Mouse (Mus musculus): ENCODE results near the gene Cxcr5.

GRCm38 (mm10) chr9:44599616-44600015 lies 37.9 kb upstream of the Cxcr5 start:
- TF ChIP-seq GATA1 (IDR thresholded peaks at IDR 0.05; ENCODE audit: low read length): no peak
- no peak for TF ChIP-seq TAL1 (IDR thresholded peaks at IDR 0.05; ENCODE audit: low read length)
